Mouse (Mus musculus) hindbrain, embryonic 13.5 days (tissue): ENCODE measurements around the gene Terb1. TPM values are rescaled to one million over a fixed set of nuclear protein-coding genes. Genes with fewer than 3 reads are reported as not detected.

Source experiments
- ATAC-seq: fragments of 200-750 bp; cut with Nextera tagmentation; 2 replicates; pipeline ENCODE4 v1.8.0; 2017; ENCODE audit warnings: moderate TSS enrichment; ENCODE audit not compliant: low FRiP score
- H3K27ac ChIP-seq: fragments of 300-500 bp; sonication (generic); 2 replicates; pipeline ENCODE4 v1.5.1; 2015; ENCODE audit warnings: inconsistent platforms, mild to moderate bottlenecking, moderate library complexity
- H3K27me3 ChIP-seq: fragments of 300-500 bp; sonication (generic); 2 replicates; pipeline ENCODE4 v1.6.1; 2015; ENCODE audit warnings: mild to moderate bottlenecking, inconsistent platforms
- H3K36me3 ChIP-seq: fragments of 300-500 bp; sonication (generic); 2 replicates; pipeline ENCODE4 v1.6.1; 2015; ENCODE audit warnings: mild to moderate bottlenecking, inconsistent platforms
- H3K4me1 ChIP-seq: fragments of 300-500 bp; sonication (generic); replicated peaks from 2 replicates; pipeline ENCODE4 v1.6.1; 2015; ENCODE audit warnings: inconsistent platforms
- H3K4me2 ChIP-seq: fragments of 300-500 bp; sonication (generic); 2 replicates; pipeline ENCODE4 v1.6.1; 2015; ENCODE audit warnings: inconsistent platforms, mild to moderate bottlenecking, moderate library complexity
- H3K4me3 ChIP-seq: fragments of 300-500 bp; sonication (generic); 2 replicates; pipeline ENCODE4 v1.5.1; 2015; ENCODE audit warnings: mild to moderate bottlenecking, inconsistent platforms
- H3K9ac ChIP-seq: fragments of 300-500 bp; sonication (generic); 2 replicates; pipeline ENCODE4 v1.6.1; 2015; ENCODE audit warnings: mild to moderate bottlenecking, inconsistent platforms
- H3K9me3 ChIP-seq: fragments of 300-500 bp; sonication (generic); 2 replicates; pipeline ENCODE4 v1.6.1; 2016; ENCODE audit warnings: inconsistent platforms
- WGBS: fragments of 180-500 bp; shearing (Covaris S2); methylation state at CpG from one replicate; pipeline ENCODE4 v1.1.7; 2015; 5-methylcytosine and 5-hydroxymethylcytosine counted together
- polyA plus RNA-seq: library from polyadenylated mRNA; unstranded; fragments of >200 nt; fragmentation: Nextera tagmentation; extraction: Ambion mirVana; gene quantifications from 2 replicates; pipeline ENCODE4 v1.2.1, GENCODE M21; 2015

Terb1 gene
- polyA plus RNA-seq, 1 experiment from 2014 or later = 0.35 TPM

GRCm38 (mm10) chr8:104534779-104535141 lies 25.1 kb upstream of the Terb1 start:
- Histone ChIP-seq H3K4me2 (peak overlapping the region; percentile 68), H3K9ac (peak overlapping the region; percentile 61), H3K36me3 (peaks cover 6% of the 10 kb centered on the region), H3K4me3 (peak overlapping the region; percentile 89), H3K4me1 (peaks cover 25% of the 10 kb centered on the region), H3K27ac (peak overlapping the region; percentile 48; the same call in 1 of the 2 replicates), H3K27me3 (peaks cover 28% of the 10 kb centered on the region), H3K9me3 (no peaks in the 10 kb centered on the region)
- 12% methylated on average over 9 of the region's 9 CpGs for WGBS
- peak; percentile 72 for ATAC-seq

DNA sequence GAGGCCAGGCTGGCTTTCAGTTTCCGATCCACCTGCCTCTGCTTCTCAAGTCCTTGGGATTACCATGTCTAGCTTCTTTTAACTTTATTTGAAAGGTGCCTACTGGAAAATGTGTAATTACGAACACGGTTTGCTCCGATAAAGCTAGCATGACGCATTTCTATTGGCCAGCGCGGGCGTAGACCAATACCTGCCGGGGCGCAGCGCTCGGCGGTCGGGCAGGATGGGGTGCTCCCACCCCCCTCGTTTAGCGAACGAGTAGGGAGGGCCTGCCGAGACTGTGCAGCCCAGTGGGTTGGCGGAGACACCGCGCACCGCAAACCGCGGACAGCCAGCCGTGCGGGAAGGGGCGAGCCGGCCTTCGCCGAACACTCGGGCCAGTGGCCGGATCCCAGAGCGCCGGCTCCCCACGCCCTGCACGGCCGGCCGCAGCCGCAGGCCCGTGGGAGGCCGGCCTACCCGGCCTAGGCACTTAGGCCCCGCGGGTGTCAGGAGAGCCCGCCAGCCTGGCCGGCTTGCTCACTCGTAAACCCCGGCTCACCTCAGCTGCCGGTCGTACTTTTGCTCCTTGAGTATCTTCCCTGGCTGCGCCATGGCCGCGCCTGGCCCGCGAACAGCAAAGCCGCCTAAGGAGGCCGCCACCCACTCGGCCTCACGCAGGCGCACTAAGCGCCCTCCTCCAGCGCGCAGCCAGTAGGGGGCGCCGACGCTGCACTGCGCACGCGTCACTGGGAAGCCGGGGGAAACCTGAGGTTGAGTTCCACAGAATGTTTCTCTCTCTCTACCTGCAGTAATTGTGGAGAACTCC lies 24.5 kb upstream of the Terb1 start, which contains the start of the genes Nae1 and Car7:
Gene Nae1 (minus strand): TSS at position 667 of the 808 bp plus-strand sequence.
Gene Car7 (plus strand): TSS at position 719 of the 808 bp plus-strand sequence.
- H3K9me3 ChIP-seq = no peaks in the 10 kb centered on the region
- peak within 1 kb of the TSS; percentile 89 for H3K4me3 ChIP-seq
- peak within 1 kb of the TSS; percentile 91 for H3K27ac ChIP-seq
- H3K4me1 ChIP-seq = peaks cover 25% of the 10 kb centered on the region
- ATAC-seq = peak; percentile 98
- WGBS = 0% methylated on average over 70 of the region's 70 CpGs
- H3K27me3 ChIP-seq = peaks cover 22% of the 10 kb centered on the region
- peak within 1 kb of the TSS; percentile 94 for H3K9ac ChIP-seq
- H3K4me2 ChIP-seq = peak within 1 kb of the TSS; percentile 68
- peaks cover 12% of the 10 kb centered on the region for H3K36me3 ChIP-seq

DNA sequence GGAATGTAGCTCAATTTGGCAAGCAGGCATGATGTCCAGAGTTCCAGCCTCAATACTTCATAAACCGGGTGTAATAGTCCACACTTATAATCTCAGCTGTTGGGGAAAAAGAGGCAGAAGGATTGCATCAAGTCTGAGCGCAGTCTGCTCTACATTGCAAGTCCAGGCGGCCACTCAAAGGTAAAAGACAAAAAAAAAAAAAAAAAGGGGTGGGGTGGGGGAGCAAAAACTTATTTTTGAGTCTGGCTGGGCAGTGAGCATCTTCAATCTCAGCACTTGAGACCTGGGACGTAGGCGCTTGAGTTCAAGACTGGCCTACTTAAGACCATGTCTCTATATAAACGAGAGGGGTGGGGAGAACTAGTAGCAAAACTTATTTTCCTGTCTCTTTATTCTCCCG lies 23.8 kb upstream of the Terb1 start:
- Histone ChIP-seq H3K9ac (peak overlapping the region; percentile 94), H3K9me3 (no peaks in the 10 kb centered on the region), H3K4me2 (peak overlapping the region; percentile 68), H3K27me3 (peaks cover 16% of the 10 kb centered on the region), H3K27ac (no peak overlapping the region), H3K4me1 (peaks cover 25% of the 10 kb centered on the region), H3K36me3 (peaks cover 13% of the 10 kb centered on the region), H3K4me3 (peak overlapping the region; percentile 89)
- WGBS = 22% methylated on average over 7 of the region's 7 CpGs
- ATAC-seq = peak; percentile 7; the same call in 1 of the 2 replicates

GRCm38 (mm10) chr8:104529671-104530070 lies 20.0 kb upstream of the Terb1 start:
- H3K9ac ChIP-seq = no peak overlapping the region
- 93% methylated on average over 6 of the region's 6 CpGs for WGBS
- H3K4me3 ChIP-seq = no peak overlapping the region
- H3K9me3 ChIP-seq = no peaks in the 10 kb centered on the region
- H3K27ac ChIP-seq = no peak overlapping the region
- peaks cover 38% of the 10 kb centered on the region for H3K36me3 ChIP-seq
- no peak overlapping the region for H3K4me2 ChIP-seq
- ATAC-seq = no peak
- no peaks in the 10 kb centered on the region for H3K27me3 ChIP-seq
- peaks cover 17% of the 10 kb centered on the region for H3K4me1 ChIP-seq

- Histone ChIP-seq H3K36me3 (peaks cover 76% of the 10 kb centered on the region), H3K4me3 (no peak overlapping the region), H3K4me1 (no peaks in the 10 kb centered on the region), H3K9ac (no peak overlapping the region), H3K27ac (no peak overlapping the region), H3K9me3 (no peaks in the 10 kb centered on the region), H3K4me2 (no peak overlapping the region), H3K27me3 (no peaks in the 10 kb centered on the region)
- 88% methylated on average over 5 of the region's 5 CpGs for WGBS
- ATAC-seq = no peak
Observed at GRCm38 (mm10) chr8:104517872-104518271, 8.2 kb upstream of the Terb1 start.

GRCm38 (mm10) chr8:104510134-104510533 lies 424 bp upstream of the Terb1 start:
- H3K4me3 ChIP-seq = peak overlapping the region; percentile 59
- no peak for ATAC-seq
- WGBS = 76% methylated on average over 3 of the region's 3 CpGs
- H3K36me3 ChIP-seq = peaks cover 29% of the 10 kb centered on the region
- H3K4me2 ChIP-seq = peak overlapping the region; percentile 99
- peaks cover 12% of the 10 kb centered on the region for H3K4me1 ChIP-seq
- peaks cover 2% of the 10 kb centered on the region; the same call in 1 of the 2 replicates for H3K9me3 ChIP-seq
- H3K27ac ChIP-seq = no peak overlapping the region
- no peaks in the 10 kb centered on the region for H3K27me3 ChIP-seq
- H3K9ac ChIP-seq = no peak overlapping the region

DNA sequence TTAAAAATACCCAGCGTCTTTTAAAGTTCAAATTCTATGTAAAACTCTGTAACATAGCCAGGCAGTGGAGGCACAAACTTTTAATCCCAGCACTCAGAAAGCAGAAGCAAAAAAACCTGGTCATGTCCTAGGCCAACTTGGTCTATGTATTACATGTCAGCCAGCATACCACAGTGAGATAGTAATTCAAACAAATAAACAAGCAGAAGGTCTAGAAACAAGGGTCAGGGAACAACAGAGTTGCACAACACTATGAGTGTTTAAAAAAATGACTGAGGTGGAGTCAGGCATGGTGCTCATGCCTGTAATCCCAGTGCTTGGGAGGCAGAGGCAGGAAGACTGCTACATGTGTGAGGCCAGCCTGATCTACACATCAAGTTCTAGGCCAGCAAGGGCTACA lies 30.6 kb downstream of the Terb1 start:
- Histone ChIP-seq H3K9me3 (no peaks in the 10 kb centered on the region), H3K4me1 (no peaks in the 10 kb centered on the region), H3K4me3 (no peak overlapping the region), H3K27ac (no peak overlapping the region), H3K36me3 (no peaks in the 10 kb centered on the region), H3K4me2 (no peak overlapping the region), H3K27me3 (no peaks in the 10 kb centered on the region), H3K9ac (no peak overlapping the region)
- WGBS = 69% methylated on average over 1 of the region's 1 CpGs
- no peak for ATAC-seq

DNA sequence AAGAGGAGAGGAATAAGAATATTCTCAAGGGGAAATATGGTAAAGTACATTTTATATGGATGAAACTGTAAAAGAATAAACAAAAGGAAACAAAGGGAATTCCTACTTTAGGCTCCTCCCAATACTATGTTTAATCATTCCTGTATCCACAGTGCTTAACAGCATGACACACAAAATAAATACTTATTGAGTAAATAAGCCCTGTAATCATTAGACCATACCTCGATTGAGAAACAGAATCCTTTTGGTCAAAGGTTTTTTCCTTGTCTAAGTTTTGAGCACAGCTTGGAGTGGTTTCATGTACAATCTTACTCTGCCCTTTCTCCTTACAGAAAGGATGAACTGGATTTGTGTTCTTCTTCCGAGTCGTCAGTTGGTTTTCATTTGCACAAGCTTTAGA lies 37.2 kb downstream of the Terb1 start:
- WGBS = 83% methylated on average over 3 of the region's 3 CpGs

GRCm38 (mm10) chr8:104467463-104467862 lies 42.2 kb downstream of the Terb1 start:
- no peak overlapping the region for H3K4me2 ChIP-seq
- no peaks in the 10 kb centered on the region for H3K27me3 ChIP-seq
- no peaks in the 10 kb centered on the region for H3K36me3 ChIP-seq
- H3K27ac ChIP-seq = no peak overlapping the region
- no peaks in the 10 kb centered on the region for H3K4me1 ChIP-seq
- no peak for ATAC-seq
- 79% methylated on average over 2 of the region's 2 CpGs for WGBS
- no peak overlapping the region for H3K4me3 ChIP-seq
- H3K9ac ChIP-seq = no peak overlapping the region
- H3K9me3 ChIP-seq = no peaks in the 10 kb centered on the region

More for the DNA sequence above, 37.2 kb downstream of the Terb1 start:
- no peaks in the 10 kb centered on the region for H3K36me3 ChIP-seq
- H3K9me3 ChIP-seq = no peaks in the 10 kb centered on the region
- H3K27me3 ChIP-seq = no peaks in the 10 kb centered on the region
- ATAC-seq = no peak
- H3K4me1 ChIP-seq = no peaks in the 10 kb centered on the region
- H3K4me3 ChIP-seq = no peak overlapping the region
- H3K4me2 ChIP-seq = no peak overlapping the region
- H3K9ac ChIP-seq = no peak overlapping the region
- no peak overlapping the region for H3K27ac ChIP-seq

GRCm38 (mm10) chr8:104452177-104452576 lies 57.5 kb downstream of the Terb1 start:
- WGBS = 92% methylated on average over 3 of the region's 3 CpGs
- Histone ChIP-seq H3K9me3 (no peaks in the 10 kb centered on the region), H3K27me3 (no peaks in the 10 kb centered on the region), H3K36me3 (no peaks in the 10 kb centered on the region), H3K4me2 (no peak overlapping the region), H3K27ac (no peak overlapping the region), H3K4me1 (no peaks in the 10 kb centered on the region), H3K4me3 (no peak overlapping the region), H3K9ac (no peak overlapping the region)
- ATAC-seq = no peak

DNA sequence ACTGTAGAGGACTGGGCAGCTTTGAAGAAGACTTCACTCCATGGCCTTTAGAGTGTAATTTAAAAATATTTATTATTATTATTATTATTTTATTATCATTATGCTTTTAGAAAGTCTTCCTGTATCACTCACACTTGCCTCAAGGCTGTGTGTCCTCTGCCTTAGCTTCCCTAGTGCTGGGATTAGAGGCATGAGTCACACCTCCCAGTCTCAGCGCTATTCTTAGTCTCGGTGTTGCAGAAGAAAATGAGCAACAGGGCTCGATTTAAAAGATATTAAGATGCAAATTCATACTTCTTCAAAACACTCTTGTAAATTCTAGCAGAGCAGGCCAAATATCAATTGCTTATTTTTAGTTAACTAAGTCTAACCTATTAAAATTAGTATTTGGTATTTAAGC lies 60.9 kb downstream of the Terb1 start:
- H3K4me3 ChIP-seq = no peak overlapping the region
- no peaks in the 10 kb centered on the region for H3K27me3 ChIP-seq
- no peaks in the 10 kb centered on the region for H3K9me3 ChIP-seq
- WGBS = 88% methylated on average over 3 of the region's 3 CpGs
- no peaks in the 10 kb centered on the region for H3K36me3 ChIP-seq
- H3K4me1 ChIP-seq = no peaks in the 10 kb centered on the region
- H3K9ac ChIP-seq = no peak overlapping the region
- ATAC-seq = no peak
- no peak overlapping the region for H3K4me2 ChIP-seq
- H3K27ac ChIP-seq = no peak overlapping the region

- no peak for ATAC-seq
- 83% methylated on average over 3 of the region's 3 CpGs for WGBS
Observed at GRCm38 (mm10) chr8:104446016-104446415, 63.7 kb downstream of the Terb1 start.

DNA sequence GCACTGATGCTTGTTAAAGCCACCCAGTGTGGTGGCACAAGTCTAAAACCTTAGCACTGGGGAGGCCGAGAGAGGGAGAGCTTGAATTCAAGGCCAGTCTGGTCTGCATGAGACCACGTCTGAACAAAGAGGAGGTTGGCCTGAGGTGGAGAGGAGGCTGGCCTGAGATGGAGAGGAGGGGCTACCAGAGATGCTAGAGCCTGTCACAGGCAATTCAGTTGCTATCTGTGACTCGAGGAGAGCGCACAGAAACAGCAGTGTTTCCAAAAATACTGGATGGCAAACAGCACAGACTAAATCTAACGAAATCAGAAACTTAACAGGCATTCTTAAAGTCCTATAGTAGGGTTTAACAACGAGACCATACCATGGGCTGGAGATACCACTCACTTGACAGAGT lies 64.5 kb downstream of the Terb1 start:
- H3K4me2 ChIP-seq = no peak overlapping the region
- H3K27ac ChIP-seq = no peak overlapping the region
- no peak overlapping the region for H3K9ac ChIP-seq
- no peaks in the 10 kb centered on the region for H3K27me3 ChIP-seq
- no peak for ATAC-seq
- no peak overlapping the region for H3K4me3 ChIP-seq
- H3K4me1 ChIP-seq = peaks cover 18% of the 10 kb centered on the region
- no peaks in the 10 kb centered on the region for H3K9me3 ChIP-seq
- peaks cover 5% of the 10 kb centered on the region for H3K36me3 ChIP-seq
- 61% methylated on average over 6 of the region's 6 CpGs for WGBS

More at GRCm38 (mm10) chr8:104446016-104446415, 63.7 kb downstream of the Terb1 start:
- no peak overlapping the region for H3K9ac ChIP-seq
- H3K4me3 ChIP-seq = no peak overlapping the region
- no peaks in the 10 kb centered on the region for H3K27me3 ChIP-seq
- H3K4me2 ChIP-seq = no peak overlapping the region
- H3K9me3 ChIP-seq = no peaks in the 10 kb centered on the region
- peaks cover 10% of the 10 kb centered on the region for H3K4me1 ChIP-seq
- H3K27ac ChIP-seq = no peak overlapping the region
- H3K36me3 ChIP-seq = no peaks in the 10 kb centered on the region
